Mouse (Mus musculus) embryo, embryonic 11 days (tissue): Measurements from ENCODE around the gene Psmf1.

Experiments used
- DNase-seq: peaks from one replicate; pipeline ENCODE4 v3.0.0-alpha.2; 2015

The Psmf1 gene

DNA sequence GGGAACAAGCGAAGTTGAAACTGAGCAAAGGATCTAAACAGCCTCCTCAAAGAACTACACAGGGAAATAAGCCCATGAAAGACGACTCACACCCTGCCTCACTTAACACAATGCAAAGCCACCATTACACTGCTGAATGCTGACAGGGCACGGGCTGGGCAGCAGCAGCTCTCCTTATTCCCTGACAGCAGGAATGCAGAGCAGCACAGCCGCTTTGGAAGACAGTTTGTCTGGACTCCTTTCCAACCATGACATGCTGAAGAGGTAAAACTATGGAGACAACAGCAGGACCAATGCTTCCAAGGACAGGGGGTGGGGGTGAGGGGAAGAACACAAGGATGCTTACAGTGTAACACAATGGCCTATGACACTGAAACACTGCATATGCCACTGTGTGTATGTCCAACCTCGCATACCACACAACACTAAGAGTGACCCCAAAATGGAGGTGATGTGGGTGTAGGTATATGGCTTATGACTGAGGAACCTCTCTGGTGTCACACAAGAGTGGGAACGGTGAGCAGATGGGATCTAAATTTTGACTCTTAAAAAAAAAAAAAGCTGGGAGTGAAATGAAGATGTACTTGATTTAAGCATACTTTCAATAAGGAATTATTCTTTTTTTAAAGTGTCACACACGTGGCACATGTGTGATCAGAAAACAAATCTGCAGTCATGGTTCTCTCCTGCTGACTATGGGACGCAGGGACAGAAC, 10.7 kb downstream of the Psmf1 start:
- no peak for DNase-seq

DNA sequence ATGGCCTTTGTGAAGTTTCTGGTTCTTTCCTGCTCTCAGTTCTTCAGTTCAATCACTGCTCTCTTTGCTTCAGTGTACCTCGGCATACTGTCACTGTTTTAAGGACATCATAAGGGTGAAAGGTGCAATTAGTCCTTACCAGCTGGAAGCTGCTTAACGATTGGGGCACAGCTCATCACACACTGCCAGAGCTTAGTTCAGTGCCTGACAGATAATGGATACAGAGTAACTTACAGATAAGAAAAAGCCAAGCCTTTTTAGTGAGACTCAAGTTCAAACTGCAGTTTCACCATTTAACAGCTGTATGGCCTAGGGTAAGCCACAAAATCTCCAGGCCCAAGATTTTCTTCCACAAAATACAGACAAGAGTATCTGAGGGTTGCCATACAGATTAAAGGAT, 19.9 kb downstream of the Psmf1 start:
- no peak for DNase-seq

DNA sequence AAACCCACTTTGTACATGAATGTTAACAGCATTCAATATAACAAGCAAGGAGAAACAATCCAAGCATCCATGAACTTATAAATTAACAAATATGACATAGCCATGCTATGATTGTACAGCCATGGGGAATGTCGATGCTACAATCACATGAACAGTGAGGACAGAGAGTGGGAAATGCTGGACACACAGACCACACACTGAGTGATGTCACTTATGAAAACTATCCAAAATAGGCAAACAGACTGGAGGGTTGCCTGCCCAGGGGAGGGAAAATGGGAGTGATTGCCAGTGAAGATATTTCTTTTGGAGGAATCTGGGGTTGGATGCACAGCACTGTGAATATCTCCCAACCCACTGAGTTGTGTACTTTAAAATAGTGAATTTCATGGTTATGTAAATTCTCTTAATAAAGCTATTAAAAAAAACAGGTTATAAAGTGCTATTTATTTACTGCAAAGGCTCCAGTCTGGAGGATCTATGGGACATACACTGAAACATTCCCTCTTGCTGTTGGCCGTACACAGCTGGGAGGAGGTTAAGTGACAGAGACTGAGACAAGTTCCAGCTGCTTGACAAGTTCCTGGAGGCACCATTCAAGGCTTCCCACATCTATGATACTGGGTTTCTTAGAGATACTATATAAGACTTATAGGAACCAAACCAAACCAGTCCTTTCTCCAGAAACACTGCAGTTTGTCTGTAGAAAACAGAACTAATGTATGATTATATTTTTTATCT, 27.5 kb downstream of the Psmf1 start:
- no peak for DNase-seq

- DNase-seq, result no peak
Measured at GRCm38 (mm10) chr2:151715526-151715925, 28.5 kb downstream of the Psmf1 start.

DNA sequence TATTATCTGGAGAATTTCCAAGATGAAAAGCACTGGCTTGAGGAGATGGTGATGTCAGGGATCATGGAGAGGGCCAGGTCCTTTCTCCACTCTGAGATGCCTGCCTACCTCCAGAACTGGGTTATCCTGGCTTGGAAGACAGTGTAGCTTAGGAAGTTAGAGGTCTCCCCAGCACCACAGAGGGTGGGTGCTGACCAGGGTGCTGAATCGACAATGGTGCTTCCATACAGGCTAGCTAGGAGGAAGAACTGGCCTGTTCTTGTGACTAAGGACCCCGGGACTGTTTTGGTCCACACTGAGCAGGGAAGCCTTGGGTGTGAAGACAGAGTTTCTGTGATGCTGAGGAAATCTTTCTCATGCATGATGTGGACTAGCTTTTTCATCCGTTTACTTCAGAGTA, 31.3 kb downstream of the Psmf1 start:
- DNase-seq, result peak; percentile 64

DNA sequence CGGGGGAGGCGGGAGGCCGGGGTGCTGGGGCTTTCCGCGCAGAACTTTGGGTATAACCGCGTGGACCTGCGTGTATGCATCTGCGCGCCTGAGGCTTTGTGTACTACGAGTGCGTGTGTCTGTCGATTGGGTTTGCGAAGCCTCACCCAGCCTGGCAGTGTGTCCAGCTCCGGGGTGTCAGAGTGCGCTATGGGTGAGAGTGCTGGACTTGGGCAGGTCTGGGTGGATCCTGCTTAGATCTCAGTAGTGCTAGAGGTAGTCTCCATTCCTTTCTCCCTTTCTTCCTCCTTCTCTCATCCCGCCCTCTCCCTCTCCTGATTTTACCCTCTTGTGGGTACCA, 41.2 kb downstream of the Psmf1 start:
- DNase-seq, result peak; percentile 48

DNA sequence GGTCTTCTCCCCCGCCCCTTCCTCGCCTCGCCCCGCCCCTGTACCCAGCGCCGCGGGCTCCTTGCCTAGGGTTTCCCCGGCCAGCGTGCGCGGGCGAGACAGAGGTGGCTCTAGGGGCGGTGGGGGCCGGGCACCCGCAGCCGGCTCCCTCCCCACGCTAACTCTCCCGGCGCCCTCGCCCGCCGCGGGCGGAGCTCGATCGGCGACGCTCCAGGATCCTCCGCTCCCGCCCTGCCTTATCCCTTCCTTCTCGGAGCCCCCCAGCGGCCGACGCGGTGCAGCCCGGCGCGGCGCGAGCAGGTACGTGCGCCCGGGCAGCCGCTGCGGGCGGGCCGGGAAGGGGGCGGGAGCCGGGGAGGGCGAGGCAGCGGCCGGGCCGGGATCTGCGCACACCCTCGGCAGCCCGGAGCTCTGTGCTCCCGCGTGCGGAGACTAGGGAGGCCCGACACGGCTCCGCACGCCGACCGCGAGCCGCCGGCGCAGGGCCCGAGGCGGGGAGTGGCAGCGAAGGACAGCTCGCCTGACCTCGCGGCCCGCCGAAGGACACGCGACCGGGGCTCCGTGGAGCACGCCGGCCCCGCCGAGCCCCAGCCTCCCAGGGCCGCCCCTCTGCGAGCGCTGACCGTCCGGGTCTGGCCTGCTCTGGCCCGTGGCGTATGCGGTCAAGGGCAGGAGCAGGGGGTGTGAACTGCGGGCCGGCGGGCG, 41.7 kb downstream of the Psmf1 start:
- DNase-seq, result peak; percentile 81

GRCm38 (mm10) chr2:151701231-151702145, 42.5 kb downstream of the Psmf1 start, which contains the start of gene Tmem74b:
TSS of gene Tmem74b (plus strand) at chr2:151702008.
- no peak for DNase-seq

GRCm38 (mm10) chr2:151682976-151683375, 61.0 kb downstream of the Psmf1 start:
- DNase-seq, result no peak

GRCm38 (mm10) chr2:151682357-151682756, 61.6 kb downstream of the Psmf1 start:
- peak; percentile 41 for DNase-seq

- DNase-seq, result peak; percentile 20
Measured at GRCm38 (mm10) chr2:151676234-151676633, 67.8 kb downstream of the Psmf1 start.

- no peak for DNase-seq
Measured at GRCm38 (mm10) chr2:151670968-151671329, 73.0 kb downstream of the Psmf1 start.

GRCm38 (mm10) chr2:151670026-151670967, 73.7 kb downstream of the Psmf1 start:
- DNase-seq, result peak; percentile 7

GRCm38 (mm10) chr2:151668433-151668832, 75.6 kb downstream of the Psmf1 start, which contains the start of gene Rad21l:
TSS of gene Rad21l (minus strand) at chr2:151668533.
- DNase-seq, result no peak
